Mouse (Mus musculus): ENCODE measurements around the gene Zfp367.

DNA sequence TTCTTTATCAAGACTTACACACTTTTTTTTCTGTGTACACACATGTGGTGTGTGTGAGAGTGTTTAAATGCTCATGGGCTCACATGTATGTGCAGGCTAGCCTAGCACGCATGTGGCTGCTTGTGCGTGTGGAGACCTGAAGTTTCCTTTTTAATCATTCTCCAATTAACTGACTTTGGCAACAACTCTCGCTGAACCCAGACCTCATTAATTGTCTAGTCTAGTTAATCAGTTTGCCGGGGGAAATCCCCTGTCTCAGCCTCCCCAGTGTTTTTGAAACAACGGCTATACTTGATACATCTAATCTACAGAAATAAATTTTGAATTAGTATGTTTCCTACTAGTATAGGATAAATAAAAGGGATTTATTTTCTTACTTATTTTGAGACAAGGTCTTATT, 67.0 kb downstream of the Zfp367 start:
- no peak for TF ChIP-seq CTCF (IDR thresholded peaks at IDR 0.05; ENCODE audit: control insufficient read depth, insufficient read depth, insufficient read length)
- TF ChIP-seq MYOG (IDR thresholded peaks at IDR 0.05; ENCODE audit: control insufficient read depth, extremely low read depth, insufficient read length), result no peak
- no peak for TF ChIP-seq MYOD1 (IDR thresholded peaks at IDR 0.05; ENCODE audit: control insufficient read depth, insufficient read length, low read depth)
- TF ChIP-seq USF1 (IDR thresholded peaks at IDR 0.05; ENCODE audit: low read depth), result no peak
- no peak for TF ChIP-seq CEBPB (IDR thresholded peaks at IDR 0.05; ENCODE audit: low read depth)
